Mouse (Mus musculus) midbrain, postnatal 0 days (tissue): ENCODE measurements around the gene Mpp4. TPM values are rescaled to one million over a fixed set of nuclear protein-coding genes. Genes with fewer than 3 reads are reported as not detected.

Source experiments
- ATAC-seq: fragments of 200-750 bp; cut with Nextera tagmentation; 2 replicates; pipeline ENCODE4 v1.8.0; 2017; ENCODE audit warnings: moderate number of reproducible peaks, mild to moderate bottlenecking, moderate TSS enrichment, moderate library complexity; ENCODE audit not compliant: low FRiP score
- DNase-seq: peaks from one replicate; pipeline ENCODE4 v3.0.0-alpha.2; 2015; ENCODE audit warnings: low spot score
- H3K27ac ChIP-seq: fragments of 300-500 bp; sonication (generic); 2 replicates; pipeline ENCODE4 v1.5.1; 2014; ENCODE audit warnings: low read depth, mild to moderate bottlenecking, low read length, mixed read lengths
- H3K27me3 ChIP-seq: fragments of 300-500 bp; sonication (generic); 2 replicates; pipeline ENCODE4 v1.6.1; 2014; ENCODE audit warnings: low read length, control low read depth, mixed read lengths; ENCODE audit not compliant: insufficient read depth
- H3K36me3 ChIP-seq: fragments of 300-500 bp; sonication (generic); 2 replicates; pipeline ENCODE4 v1.6.1; 2014; ENCODE audit warnings: low read length, control low read depth, mixed read lengths; ENCODE audit not compliant: insufficient read depth
- H3K4me1 ChIP-seq: fragments of 300-500 bp; sonication (generic); 2 replicates; pipeline ENCODE4 v1.6.1; 2014; ENCODE audit warnings: mild to moderate bottlenecking, control low read depth, antibody characterized with exemption, low read length, mixed read lengths; ENCODE audit not compliant: insufficient read depth
- H3K4me2 ChIP-seq: fragments of 300-500 bp; sonication (generic); 2 replicates; pipeline ENCODE4 v1.6.1; 2014; ENCODE audit warnings: low read depth, mild to moderate bottlenecking, low read length, mixed read lengths; ENCODE audit not compliant: poor library complexity, severe bottlenecking
- H3K4me3 ChIP-seq: fragments of 300-500 bp; sonication (generic); 2 replicates; pipeline ENCODE4 v1.5.1; 2014; ENCODE audit warnings: low read depth, mild to moderate bottlenecking, low read length, moderate library complexity
- H3K9ac ChIP-seq: fragments of 300-500 bp; sonication (generic); replicated peaks from 2 replicates; pipeline ENCODE4 v1.6.1; 2014; ENCODE audit warnings: mild to moderate bottlenecking, low read length, moderate library complexity, mixed read lengths; ENCODE audit not compliant: poor library complexity, severe bottlenecking
- H3K9me3 ChIP-seq: fragments of 300-500 bp; sonication (generic); 2 replicates; pipeline ENCODE4 v1.6.1; 2016; ENCODE audit warnings: low read length, control low read depth
- CTCF ChIP-seq: IDR thresholded peaks from 2 replicates; pipeline ENCODE4 v1.5.1; 2016; ENCODE audit warnings: antibody characterized with exemption, mild to moderate bottlenecking
- WGBS: fragments of 180-500 bp; shearing (Covaris S2); extraction: QIAGEN DNeasy Blood & Tissue Kit; methylation state at CpG from one replicate; pipeline ENCODE4 v1.1.7; 2014; 5-methylcytosine and 5-hydroxymethylcytosine counted together
- polyA plus RNA-seq: library from polyadenylated mRNA; unstranded; fragments of >200 nt; fragmentation: Nextera tagmentation; extraction: Ambion mirVana; gene quantifications from 2 replicates; pipeline ENCODE4 v1.2.1, GENCODE M21; 2015
- total RNA-seq: library from RNA; depleted of rRNA; stranded (reverse); fragments of >200 nt; gene quantifications from 2 replicates; pipeline ENCODE4 v1.2.3, GENCODE M21; 2014

The Mpp4 gene
- total and polyA plus RNA-seq, 2 experiments from 2014 or later, result 0.64 to 2.6 TPM

DNA sequence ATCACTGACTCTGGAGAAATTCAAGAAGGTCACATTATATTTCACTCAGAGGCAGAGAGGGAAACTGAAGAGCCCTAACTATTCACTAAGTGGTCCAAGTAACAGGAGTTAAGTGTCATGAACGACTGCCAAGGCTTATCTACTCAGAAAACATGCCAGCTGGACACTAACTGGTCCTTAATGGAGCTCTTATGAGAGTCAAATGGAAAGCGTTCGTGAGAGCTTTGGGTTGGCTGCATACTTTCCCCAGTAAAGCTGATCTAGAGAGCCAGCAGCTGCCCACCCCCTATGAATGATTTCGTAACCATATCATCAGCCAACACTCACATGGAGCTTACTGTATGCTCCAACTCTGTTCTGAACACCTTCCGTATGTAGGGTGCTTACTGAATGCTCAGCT is 28.8 kb downstream of the Mpp4 start:
- H3K36me3 ChIP-seq, result no peaks in the 10 kb centered on the region
- ATAC-seq, result no peak
- H3K27me3 ChIP-seq, result no peaks in the 10 kb centered on the region
- H3K9ac ChIP-seq, result no peak overlapping the region
- H3K27ac ChIP-seq, result no peak overlapping the region
- WGBS, result 80% methylated on average over 5 of the region's 5 CpGs
- no peak overlapping the region for H3K4me3 ChIP-seq
- no peaks in the 10 kb centered on the region for H3K4me1 ChIP-seq
- DNase-seq, result no peak
- TF ChIP-seq CTCF, result no peak
- no peaks in the 10 kb centered on the region for H3K9me3 ChIP-seq
- H3K4me2 ChIP-seq, result no peak overlapping the region

DNA sequence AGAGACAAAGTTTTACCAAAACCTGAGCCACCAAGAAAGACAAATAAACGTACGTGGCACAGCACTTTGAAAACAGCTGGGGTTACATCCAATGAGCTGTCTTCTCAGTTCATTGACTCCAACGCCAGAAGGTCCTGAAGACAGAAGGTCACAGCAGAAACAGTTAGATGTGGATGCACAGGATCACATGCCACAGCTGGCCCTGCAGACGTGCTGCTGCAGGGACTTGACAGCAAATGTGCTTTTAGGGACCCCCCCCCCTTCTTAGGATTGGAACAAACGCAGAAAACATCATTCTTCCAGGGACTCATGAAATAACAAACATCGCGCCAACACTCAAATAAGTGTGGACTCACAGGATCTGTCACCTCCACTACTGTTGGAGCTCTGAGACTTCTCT is 34.3 kb downstream of the Mpp4 start:
- TF ChIP-seq CTCF, result no peak
- Histone ChIP-seq H3K27me3 (no peaks in the 10 kb centered on the region), H3K4me2 (no peak overlapping the region), H3K4me1 (no peaks in the 10 kb centered on the region), H3K36me3 (no peaks in the 10 kb centered on the region), H3K4me3 (no peak overlapping the region), H3K9ac (no peak overlapping the region), H3K27ac (no peak overlapping the region), H3K9me3 (no peaks in the 10 kb centered on the region)
- no peak for DNase-seq
- WGBS, result 83% methylated on average over 7 of the region's 7 CpGs
- ATAC-seq, result no peak

DNA sequence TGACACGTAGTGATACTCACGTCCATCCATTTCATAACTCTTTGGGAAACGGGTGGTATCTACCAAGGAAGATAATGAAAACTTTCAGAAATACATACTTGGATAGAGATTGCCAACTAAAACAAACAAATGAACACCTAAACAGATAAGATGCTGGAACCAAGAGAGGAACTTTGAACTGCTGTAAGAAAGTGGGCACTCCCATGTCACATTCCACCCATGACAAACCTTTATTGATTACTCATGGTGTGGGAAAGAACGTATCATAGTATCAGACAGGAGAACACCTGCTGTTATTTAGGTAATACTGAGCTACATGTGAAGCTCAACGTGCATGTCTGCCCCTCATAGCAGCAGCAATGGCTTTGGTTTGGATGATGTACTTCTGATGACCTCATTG is 37.6 kb downstream of the Mpp4 start:
- DNase-seq (no peak), ATAC-seq (no peak)
- Histone ChIP-seq H3K27ac (no peak overlapping the region), H3K4me1 (no peaks in the 10 kb centered on the region), H3K4me3 (no peak overlapping the region), H3K9me3 (no peaks in the 10 kb centered on the region), H3K36me3 (no peaks in the 10 kb centered on the region), H3K27me3 (no peaks in the 10 kb centered on the region), H3K9ac (no peak overlapping the region), H3K4me2 (no peak overlapping the region)
- no peak for TF ChIP-seq CTCF
- WGBS, result 77% methylated on average over 5 of the region's 5 CpGs

DNA sequence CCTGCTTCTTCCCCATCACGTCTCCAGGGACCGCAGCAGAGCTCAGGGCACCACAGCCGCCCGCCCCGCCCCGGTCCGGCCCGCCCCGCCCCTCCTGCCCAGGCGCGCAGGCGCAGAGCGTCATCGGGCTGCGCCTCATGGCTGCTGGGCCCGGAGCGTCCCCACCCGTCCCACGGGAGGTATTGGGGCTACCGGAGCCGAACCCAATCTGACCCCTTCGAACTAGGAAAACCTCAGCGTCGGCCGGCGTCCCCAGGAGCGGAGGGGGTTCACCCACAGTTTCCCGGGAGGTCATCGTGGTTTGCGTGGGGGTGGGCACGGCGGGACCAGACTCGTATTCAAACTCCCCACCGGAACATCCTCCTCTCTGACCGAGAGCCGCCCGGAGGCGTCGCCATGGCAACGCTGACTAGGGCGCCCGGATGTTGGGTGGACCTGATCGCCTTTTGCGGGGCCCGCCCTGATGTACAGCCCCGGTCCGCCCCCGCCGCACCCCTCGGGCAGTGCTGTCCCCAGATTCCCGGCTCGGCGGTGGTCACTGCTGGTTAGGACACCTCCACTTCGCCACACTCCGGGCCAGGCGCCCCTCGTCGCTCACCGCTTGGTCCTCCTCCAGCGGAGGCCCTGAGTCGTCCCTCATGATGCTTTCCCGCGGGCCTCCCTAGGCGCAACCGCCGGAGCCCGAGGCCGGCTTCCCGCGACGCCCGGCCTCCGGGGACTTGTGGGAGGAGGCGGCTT is 43.3 kb downstream of the Mpp4 start, which contains the start of gene Tmem237:
Gene Tmem237, minus strand, starts transcription at position 689 of the 738 bp plus-strand sequence.
- Histone ChIP-seq H3K9ac (peak within 1 kb of the TSS; percentile 94), H3K36me3 (peaks cover 10% of the 10 kb centered on the region; the same call in 1 of the 2 replicates), H3K27ac (peak within 1 kb of the TSS; percentile 91), H3K9me3 (no peaks in the 10 kb centered on the region), H3K4me1 (no peaks in the 10 kb centered on the region), H3K27me3 (no peaks in the 10 kb centered on the region), H3K4me2 (peak within 1 kb of the TSS; percentile 74), H3K4me3 (peak within 1 kb of the TSS; percentile 68)
- 2% methylated on average over 71 of the region's 74 CpGs for WGBS
- ATAC-seq (peak; percentile 97), DNase-seq (peak; percentile 96)
- TF ChIP-seq CTCF, result no peak

DNA sequence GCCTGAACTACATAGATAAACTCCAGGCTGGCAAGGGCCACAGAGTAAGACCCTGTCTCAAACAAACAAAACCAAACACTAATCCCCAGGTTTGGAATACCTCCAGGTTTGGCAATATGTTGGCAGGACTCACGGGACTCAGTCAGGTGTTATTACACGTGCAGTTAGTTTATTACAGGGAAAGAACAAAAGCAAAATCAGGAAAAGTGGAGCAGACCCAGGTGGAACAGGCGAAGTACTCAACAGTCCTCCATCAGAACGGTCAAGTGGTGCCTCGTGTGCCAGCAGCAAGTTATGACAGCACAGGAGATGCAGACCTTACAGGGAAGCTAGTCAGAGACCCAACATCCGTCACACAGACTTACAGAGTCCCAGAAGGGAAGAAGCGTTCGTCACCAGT is 52.7 kb downstream of the Mpp4 start:
- no peak for TF ChIP-seq CTCF
- Histone ChIP-seq H3K4me2 (no peak overlapping the region), H3K4me1 (no peaks in the 10 kb centered on the region), H3K27ac (no peak overlapping the region), H3K9me3 (no peaks in the 10 kb centered on the region), H3K36me3 (peaks cover 29% of the 10 kb centered on the region), H3K27me3 (no peaks in the 10 kb centered on the region), H3K9ac (no peak overlapping the region), H3K4me3 (no peak overlapping the region)
- ATAC-seq (no peak), DNase-seq (no peak)
- WGBS, result 85% methylated on average over 8 of the region's 8 CpGs

DNA sequence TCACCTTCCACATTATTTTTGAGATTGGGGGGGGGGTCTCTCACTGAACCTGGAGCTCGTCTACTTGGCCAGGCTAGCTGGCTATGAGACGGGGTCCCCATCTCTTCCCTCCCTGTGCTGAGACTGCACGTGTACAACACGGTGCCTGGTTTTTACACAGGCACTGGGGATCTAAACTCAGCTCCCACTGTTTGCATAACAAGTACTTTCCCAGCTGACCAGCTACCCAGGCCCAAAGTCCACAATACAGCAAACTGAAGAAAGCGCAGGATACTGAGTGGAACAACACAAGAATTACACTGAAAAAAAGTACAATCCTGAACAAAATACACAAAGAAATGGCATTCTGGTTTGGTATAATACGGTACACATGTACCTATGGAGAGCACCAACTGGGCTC is 61.1 kb downstream of the Mpp4 start:
- Histone ChIP-seq H3K4me2 (no peak overlapping the region), H3K36me3 (peaks cover 31% of the 10 kb centered on the region), H3K9ac (no peak overlapping the region), H3K9me3 (no peaks in the 10 kb centered on the region), H3K27me3 (no peaks in the 10 kb centered on the region), H3K27ac (no peak overlapping the region), H3K4me3 (no peak overlapping the region), H3K4me1 (no peaks in the 10 kb centered on the region)
- ATAC-seq (no peak), DNase-seq (no peak)
- no peak for TF ChIP-seq CTCF
- WGBS, result 97% methylated on average over 6 of the region's 6 CpGs
